Mouse (Mus musculus) testis, adult 2 months (tissue): ENCODE results near the gene Gm10320.

ENCODE experiments used
- CTCF ChIP-seq: fragments of 200-500 bp; IDR thresholded peaks from 2 replicates; pipeline ENCODE4 v1.5.1; 2012; ENCODE audit warnings: low read depth, mild to moderate bottlenecking, inconsistent platforms, low read length, moderate library complexity; ENCODE audit not compliant: control insufficient read depth, insufficient read depth, insufficient replicate concordance
- POLR2A ChIP-seq: fragments of 200-500 bp; IDR thresholded peaks from 2 replicates; pipeline ENCODE4 v1.6.1; 2012; ENCODE audit warnings: low read depth, mild to moderate bottlenecking, inconsistent platforms, low read length, moderate library complexity; ENCODE audit not compliant: control insufficient read depth

DNA sequence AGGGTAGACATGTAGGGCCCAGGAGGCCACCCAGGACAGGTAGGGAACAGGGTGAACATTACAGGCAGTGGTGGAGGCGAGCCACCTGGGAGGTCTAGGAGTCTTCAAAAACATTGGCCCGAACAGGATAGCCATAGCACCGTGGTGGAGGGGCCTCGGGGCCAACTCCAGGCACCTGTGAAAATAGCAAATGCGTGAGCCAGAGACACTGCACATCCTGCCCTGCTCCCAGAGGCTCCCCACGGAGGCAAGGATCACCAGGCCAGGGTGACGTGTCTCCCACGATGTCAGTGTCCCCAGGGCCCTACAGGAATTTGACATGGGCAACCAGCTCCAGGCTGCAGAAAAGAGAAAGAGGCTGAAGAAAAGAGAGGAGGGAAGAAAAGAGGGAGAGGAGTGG is 16.1 kb downstream of the Gm10320 start:
- TF ChIP-seq CTCF (no peak), POLR2A (no peak)
